Mouse (Mus musculus): Measurements from ENCODE around the gene Speer4a. TPM values are rescaled to one million over a fixed set of nuclear protein-coding genes. Genes with fewer than 3 reads are reported as not detected.
"Not testable (repeated sequence)": the region's sequence is repeated elsewhere in the genome, so short reads cannot be mapped to it uniquely, and the experiment has no call there.

The Speer4a gene
- polyA plus RNA-seq (2012; rRNA removed) = not detected in 2 replicates

GRCm38 (mm10) chr5:26039458-26039857, at the start of gene Speer4a:
Speer4a (minus strand) TSS chr5:26039558.
- WGBS = 65% methylated on average over 2 of the region's 2 CpGs

GRCm38 (mm10) chr5:26079023-26079422, 39.7 kb upstream of the Speer4a start:
- DNase-seq (ENCODE audit: low read depth in 1 of 2, low spot score in 2 of 2) = not testable (repeated sequence)

More at GRCm38 (mm10) chr5:26039458-26039857, at the start of gene Speer4a:
- not testable (repeated sequence) for H3K27me3 ChIP-seq (ENCODE audit: control insufficient read depth, insufficient read depth, low read length); H3K4me1 ChIP-seq (ENCODE audit: control insufficient read depth, insufficient read depth, insufficient read length); H3K36me3 ChIP-seq (ENCODE audit: control insufficient read depth, insufficient read depth, low read length); H3K4me3 ChIP-seq (ENCODE audit: extremely low read depth, insufficient read depth, insufficient read length); DNase-seq (ENCODE audit: low read depth in 1 of 2, low spot score in 2 of 2); H3K27ac ChIP-seq (ENCODE audit: insufficient read depth, low read length)

GRCm38 (mm10) chr5:26070716-26071115, 31.4 kb upstream of the Speer4a start:
- WGBS = 87% methylated on average over 24 of the region's 24 CpGs
- no peaks in the 10 kb centered on the region for H3K27me3 ChIP-seq (ENCODE audit: control insufficient read depth, insufficient read depth, low read length)
- TF ChIP-seq CTCF (IDR thresholded peaks at IDR 0.05; ENCODE audit: extremely low read depth, insufficient read depth, insufficient read length, insufficient replicate concordance) (no peak), POLR2A (IDR thresholded peaks at IDR 0.05; ENCODE audit: low read depth, low read length) (no peak)
- no peaks in the 10 kb centered on the region for H3K4me1 ChIP-seq (ENCODE audit: control insufficient read depth, insufficient read depth, insufficient read length)
- no peak for DNase-seq (ENCODE audit: low read depth in 1 of 2, low spot score in 2 of 2)
- no peak overlapping the region for H3K4me3 ChIP-seq (ENCODE audit: extremely low read depth, insufficient read depth, insufficient read length)
- H3K36me3 ChIP-seq (ENCODE audit: control insufficient read depth, insufficient read depth, low read length) = no peaks in the 10 kb centered on the region
- no peak overlapping the region for H3K27ac ChIP-seq (ENCODE audit: insufficient read depth, low read length)

More at GRCm38 (mm10) chr5:26079023-26079422, 39.7 kb upstream of the Speer4a start:
- H3K4me1 ChIP-seq (ENCODE audit: control insufficient read depth, insufficient read depth, insufficient read length); H3K27me3 ChIP-seq (ENCODE audit: control insufficient read depth, insufficient read depth, low read length); H3K27ac ChIP-seq (ENCODE audit: insufficient read depth, low read length); H3K4me3 ChIP-seq (ENCODE audit: extremely low read depth, insufficient read depth, insufficient read length); H3K36me3 ChIP-seq (ENCODE audit: control insufficient read depth, insufficient read depth, low read length): not testable (repeated sequence)

- not testable (repeated sequence) for H3K27ac ChIP-seq (ENCODE audit: insufficient read depth, low read length); H3K36me3 ChIP-seq (ENCODE audit: control insufficient read depth, insufficient read depth, low read length); H3K4me1 ChIP-seq (ENCODE audit: control insufficient read depth, insufficient read depth, insufficient read length); H3K4me3 ChIP-seq (ENCODE audit: extremely low read depth, insufficient read depth, insufficient read length); H3K27me3 ChIP-seq (ENCODE audit: control insufficient read depth, insufficient read depth, low read length); DNase-seq (ENCODE audit: low read depth in 1 of 2, low spot score in 2 of 2)
- WGBS = no CpG with 5 or more reads among the region's 2 CpGs
These were observed 19.1 kb upstream of the Speer4a start, which contains the start of gene Gm7347 for GRCm38 (mm10) chr5:26058481-26058880. Gm7347 (minus strand) TSS chr5:26058581.

GRCm38 (mm10) chr5:26022816-26023215, 16.5 kb downstream of the Speer4a start, which contains the start of gene Gm5862:
Gm5862 (minus strand) TSS chr5:26022916.
- H3K4me1 ChIP-seq (ENCODE audit: control insufficient read depth, insufficient read depth, insufficient read length); H3K4me3 ChIP-seq (ENCODE audit: extremely low read depth, insufficient read depth, insufficient read length); H3K27me3 ChIP-seq (ENCODE audit: control insufficient read depth, insufficient read depth, low read length); DNase-seq (ENCODE audit: low read depth in 1 of 2, low spot score in 2 of 2); H3K27ac ChIP-seq (ENCODE audit: insufficient read depth, low read length); H3K36me3 ChIP-seq (ENCODE audit: control insufficient read depth, insufficient read depth, low read length): not testable (repeated sequence)
- no CpG with 5 or more reads among the region's 3 CpGs for WGBS

- not testable (repeated sequence) for H3K27ac ChIP-seq (ENCODE audit: insufficient read depth, low read length); H3K36me3 ChIP-seq (ENCODE audit: control insufficient read depth, insufficient read depth, low read length); DNase-seq (ENCODE audit: low read depth in 1 of 2, low spot score in 2 of 2); H3K27me3 ChIP-seq (ENCODE audit: control insufficient read depth, insufficient read depth, low read length); H3K4me1 ChIP-seq (ENCODE audit: control insufficient read depth, insufficient read depth, insufficient read length); H3K4me3 ChIP-seq (ENCODE audit: extremely low read depth, insufficient read depth, insufficient read length)
- 59% methylated on average over 7 of the region's 7 CpGs for WGBS
These were observed 31.7 kb downstream of the Speer4a start for GRCm38 (mm10) chr5:26007697-26008096.

- H3K27me3 ChIP-seq (ENCODE audit: control insufficient read depth, insufficient read depth, low read length); H3K27ac ChIP-seq (ENCODE audit: insufficient read depth, low read length); H3K36me3 ChIP-seq (ENCODE audit: control insufficient read depth, insufficient read depth, low read length); H3K4me3 ChIP-seq (ENCODE audit: extremely low read depth, insufficient read depth, insufficient read length); H3K4me1 ChIP-seq (ENCODE audit: control insufficient read depth, insufficient read depth, insufficient read length); DNase-seq (ENCODE audit: low read depth in 1 of 2, low spot score in 2 of 2): not testable (repeated sequence)
- WGBS = 28% methylated on average over 45 of the region's 45 CpGs
These were observed 32.2 kb downstream of the Speer4a start for GRCm38 (mm10) chr5:26006937-26007695.

GRCm38 (mm10) chr5:26004698-26005097, 34.7 kb downstream of the Speer4a start, which contains the start of gene Gm1979:
Gm1979 (minus strand) TSS chr5:26004798.
- H3K27me3 ChIP-seq (ENCODE audit: control insufficient read depth, insufficient read depth, low read length); H3K36me3 ChIP-seq (ENCODE audit: control insufficient read depth, insufficient read depth, low read length); H3K4me3 ChIP-seq (ENCODE audit: extremely low read depth, insufficient read depth, insufficient read length); H3K4me1 ChIP-seq (ENCODE audit: control insufficient read depth, insufficient read depth, insufficient read length); H3K27ac ChIP-seq (ENCODE audit: insufficient read depth, low read length); DNase-seq (ENCODE audit: low read depth in 1 of 2, low spot score in 2 of 2): not testable (repeated sequence)
- WGBS = 82% methylated on average over 1 of the region's 2 CpGs

GRCm38 (mm10) chr5:25988550-25988949, 50.8 kb downstream of the Speer4a start, which contains the start of gene Gm21698:
Gm21698 (minus strand) TSS chr5:25988650.
- not testable (repeated sequence) for H3K4me3 ChIP-seq (ENCODE audit: extremely low read depth, insufficient read depth, insufficient read length); H3K4me1 ChIP-seq (ENCODE audit: control insufficient read depth, insufficient read depth, insufficient read length); H3K36me3 ChIP-seq (ENCODE audit: control insufficient read depth, insufficient read depth, low read length); H3K27ac ChIP-seq (ENCODE audit: insufficient read depth, low read length); DNase-seq (ENCODE audit: low read depth in 1 of 2, low spot score in 2 of 2); H3K27me3 ChIP-seq (ENCODE audit: control insufficient read depth, insufficient read depth, low read length)
- WGBS = no CpG with 5 or more reads among the region's 3 CpGs
